Mouse (Mus musculus) thymus, adult 2 months (tissue): ENCODE measurements around the gene Cyp4b1.

Experiments
- CTCF ChIP-seq: fragments of 200-500 bp; IDR thresholded peaks from 2 replicates; pipeline ENCODE4 v1.5.1; 2012; ENCODE audit warnings: mild to moderate bottlenecking, control low read depth, low read length, moderate library complexity, borderline replicate concordance; ENCODE audit not compliant: control insufficient read depth, poor library complexity, insufficient read depth; ENCODE audit errors: extremely low read depth
- POLR2A ChIP-seq: fragments of 200-500 bp; IDR thresholded peaks from 2 replicates; pipeline ENCODE4 v1.6.1; 2012; ENCODE audit warnings: mild to moderate bottlenecking, low read length, control low read depth, moderate library complexity; ENCODE audit not compliant: control insufficient read depth, poor library complexity, insufficient read depth; ENCODE audit errors: extremely low read depth

DNA sequence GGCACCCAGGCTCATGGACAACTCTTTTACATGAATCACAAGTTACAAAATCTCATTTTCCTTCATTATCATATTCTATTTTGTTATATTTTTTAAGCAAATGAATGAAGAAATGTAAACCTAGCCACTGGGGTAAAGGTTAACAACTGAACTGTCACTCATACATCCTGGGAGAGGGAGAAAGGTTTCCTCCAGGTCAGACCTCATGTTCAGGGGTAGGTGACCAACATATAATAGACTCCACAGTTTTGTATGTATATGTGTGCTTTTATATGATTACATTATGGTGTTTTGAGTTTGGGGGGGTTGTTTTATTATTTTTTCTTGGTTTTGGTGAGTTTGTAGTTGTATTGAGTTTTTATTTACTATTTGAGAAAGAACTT is 10.3 kb upstream of the Cyp4b1 start:
- no peak for TF ChIP-seq CTCF
- TF ChIP-seq POLR2A: no peak
